Mouse (Mus musculus) liver, embryonic 14.5 days (tissue): Measurements from ENCODE around the gene Trnp1.

Source experiments
- CTCF ChIP-seq: IDR thresholded peaks from 2 replicates; pipeline ENCODE4 v1.5.1; 2016; ENCODE audit warnings: antibody characterized with exemption, low read depth, control low read depth
- EP300 ChIP-seq: IDR thresholded peaks from 2 replicates; pipeline ENCODE4 v1.6.1; 2016; ENCODE audit warnings: antibody characterized with exemption, low read depth

GRCm38 (mm10) chr4:133527788-133528187, 29.4 kb upstream of the Trnp1 start:
- no peak for TF ChIP-seq CTCF
- TF ChIP-seq EP300 = no peak
